Mouse (Mus musculus) liver, adult 2 months (tissue): ENCODE results near the gene Usp6nl.

Source experiments
- CTCF ChIP-seq: fragments of 200-500 bp; IDR thresholded peaks from 2 replicates; pipeline ENCODE4 v1.5.1; 2011; ENCODE audit warnings: low read depth, low read length, control low read depth
- POLR2A ChIP-seq: fragments of 200-500 bp; IDR thresholded peaks from 2 replicates; pipeline ENCODE4 v1.6.1; 2011; ENCODE audit warnings: low read length, control low read depth; ENCODE audit not compliant: insufficient read depth; ENCODE audit errors: extremely low read depth

DNA sequence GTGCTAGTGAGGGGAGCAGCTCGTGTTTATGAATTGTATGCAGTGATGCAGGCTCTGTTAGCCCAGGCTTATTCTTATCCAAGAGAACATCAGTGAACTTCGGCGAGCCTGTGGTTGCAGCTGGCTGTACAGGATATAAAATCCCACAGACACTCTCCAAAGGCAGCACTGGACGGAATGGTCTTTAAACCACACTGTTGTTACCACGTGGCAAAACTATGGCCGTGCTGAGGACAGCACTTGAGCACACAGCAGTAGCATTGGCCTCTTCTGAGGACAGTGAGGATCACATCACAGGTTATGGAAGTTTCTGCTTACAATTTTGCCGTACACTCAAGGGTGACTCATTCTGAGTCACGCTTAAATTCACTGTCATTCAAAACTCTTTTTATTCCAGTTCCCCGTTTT, 44.1 kb downstream of the Usp6nl start:
- TF ChIP-seq POLR2A (no peak), CTCF (no peak)
